Mouse (Mus musculus): ENCODE measurements around the gene Mfap2.

The Mfap2 gene

GRCm38 (mm10) chr4:141010118-141010517 lies at the start of gene Mfap2:
TSS of gene Mfap2 (plus strand) at chr4:141010418.
- no peak for DNase-seq (ENCODE audit: low read depth, low spot score)

DNA sequence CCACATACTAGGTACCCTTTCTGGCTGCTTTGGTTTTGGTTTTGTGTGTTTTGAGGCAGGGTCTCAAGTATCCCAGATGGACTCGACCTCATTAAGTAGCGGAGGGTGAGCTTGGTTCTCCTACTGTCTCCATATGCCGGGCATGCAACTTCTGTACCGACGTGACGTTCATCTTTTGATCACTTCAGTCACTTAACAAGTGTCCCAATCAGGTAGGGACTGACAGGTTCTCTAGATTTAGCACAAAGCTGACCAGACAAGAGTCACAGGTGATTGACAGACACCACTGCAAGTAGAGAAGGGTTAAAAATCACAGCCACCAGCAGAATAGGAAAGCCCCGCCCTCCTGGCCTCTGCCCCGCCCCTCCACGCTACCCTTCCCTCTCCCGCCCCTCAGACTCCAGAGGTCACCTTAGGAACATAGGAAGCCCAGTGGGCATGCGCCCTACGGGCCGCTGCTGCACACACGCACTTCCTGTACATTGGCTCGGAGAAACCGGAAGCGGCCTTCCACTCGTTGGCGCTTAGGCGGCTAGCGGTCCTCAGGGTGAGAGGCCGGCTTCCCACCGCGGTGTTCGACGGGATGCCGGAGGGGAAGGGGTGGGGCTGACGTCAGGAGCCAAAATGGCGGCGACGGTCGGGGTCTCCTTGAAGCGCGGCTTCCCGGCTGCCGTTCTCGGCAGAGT lies 49.3 kb upstream of the Mfap2 start, which contains the start of gene Sdhb:
TSS of gene Sdhb (plus strand) at position 423 of the 686 bp plus-strand sequence.
- peak; percentile 96 for DNase-seq (ENCODE audit: low read depth, low spot score)

GRCm38 (mm10) chr4:140961467-140962206 lies 48.6 kb upstream of the Mfap2 start:
- no peak for DNase-seq (ENCODE audit: low read depth, low spot score)

DNA sequence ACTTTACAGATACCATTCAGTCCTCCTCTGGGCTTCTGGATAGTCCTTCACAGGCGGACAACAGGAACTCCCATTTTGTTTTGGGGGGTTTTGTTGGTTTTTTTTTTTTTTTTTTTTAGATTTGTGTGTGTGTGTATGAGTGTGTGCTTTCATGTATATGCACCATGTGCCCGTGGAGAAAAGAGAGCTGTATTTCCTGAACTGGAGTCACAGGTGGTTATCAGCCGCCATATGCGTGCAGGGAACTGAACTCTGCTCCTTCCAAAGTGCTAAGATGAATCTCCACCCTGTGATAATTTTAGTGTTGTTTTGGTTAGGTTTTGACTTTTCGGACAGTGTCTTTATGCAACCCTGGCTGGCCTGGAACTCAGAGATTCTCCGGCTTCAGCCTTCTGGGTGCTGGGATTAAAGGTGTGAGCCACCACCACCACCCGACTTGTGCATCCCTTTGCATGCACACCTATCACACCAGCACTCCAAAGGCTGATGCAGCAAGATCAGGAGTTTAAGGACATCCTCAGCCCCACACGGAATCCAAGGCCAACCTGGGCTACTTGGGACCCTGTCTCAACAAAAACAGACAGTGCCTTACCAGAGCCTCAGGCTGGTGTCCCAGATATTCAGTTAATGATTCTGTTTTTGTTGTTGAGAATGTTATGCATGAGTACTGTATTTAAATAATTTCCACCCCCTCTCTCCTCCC lies 47.9 kb upstream of the Mfap2 start:
- DNase-seq (ENCODE audit: low read depth, low spot score), result no peak

- no peak for DNase-seq (ENCODE audit: low read depth, low spot score)
Measured at GRCm38 (mm10) chr4:140962950-140963349, 47.3 kb upstream of the Mfap2 start.

- DNase-seq (ENCODE audit: low read depth, low spot score), result no peak
Measured at GRCm38 (mm10) chr4:140963941-140964597, 46.1 kb upstream of the Mfap2 start.

GRCm38 (mm10) chr4:140964620-140965019 lies 45.6 kb upstream of the Mfap2 start:
- DNase-seq (ENCODE audit: low read depth, low spot score), result peak; percentile 66

DNA sequence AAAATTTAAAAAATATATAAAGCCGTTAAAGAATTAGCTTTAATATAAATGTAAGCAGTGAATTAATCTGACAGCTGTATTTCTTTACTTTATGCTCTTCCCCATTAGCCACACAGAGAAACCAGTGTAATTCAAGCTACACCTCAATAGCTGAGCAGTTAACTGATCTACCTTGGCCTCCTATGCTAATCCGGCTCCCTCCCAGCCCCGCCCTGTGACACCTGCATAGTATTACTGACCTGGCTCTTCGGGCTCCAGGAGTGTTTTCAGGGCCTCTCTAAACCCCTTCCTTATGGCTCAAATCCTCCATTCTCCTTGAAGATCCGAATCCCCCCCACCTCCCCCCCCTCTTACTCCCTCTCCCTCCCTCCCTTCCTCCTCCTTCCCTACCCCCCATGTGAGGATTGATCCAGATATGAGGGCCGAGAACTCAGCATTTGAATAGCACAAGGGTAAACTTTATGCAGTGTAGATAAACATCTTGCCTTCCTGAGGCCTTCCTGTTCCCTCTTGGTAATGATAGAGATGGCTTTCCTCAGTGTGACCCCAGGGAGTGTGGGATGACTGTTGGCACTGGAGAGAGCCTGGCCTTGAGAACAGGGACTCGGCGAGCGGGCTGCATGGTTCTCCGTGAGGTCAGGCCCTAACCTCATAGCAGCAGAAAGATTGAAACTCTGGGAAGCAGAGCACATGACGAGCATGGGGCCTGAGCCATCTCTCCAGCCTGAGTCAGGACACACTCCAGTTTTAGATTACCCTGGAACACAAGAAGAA lies 42.6 kb upstream of the Mfap2 start:
- DNase-seq (ENCODE audit: low read depth, low spot score), result no peak

GRCm38 (mm10) chr4:140971691-140972090 lies 38.5 kb upstream of the Mfap2 start:
- no peak for DNase-seq (ENCODE audit: low read depth, low spot score)

DNA sequence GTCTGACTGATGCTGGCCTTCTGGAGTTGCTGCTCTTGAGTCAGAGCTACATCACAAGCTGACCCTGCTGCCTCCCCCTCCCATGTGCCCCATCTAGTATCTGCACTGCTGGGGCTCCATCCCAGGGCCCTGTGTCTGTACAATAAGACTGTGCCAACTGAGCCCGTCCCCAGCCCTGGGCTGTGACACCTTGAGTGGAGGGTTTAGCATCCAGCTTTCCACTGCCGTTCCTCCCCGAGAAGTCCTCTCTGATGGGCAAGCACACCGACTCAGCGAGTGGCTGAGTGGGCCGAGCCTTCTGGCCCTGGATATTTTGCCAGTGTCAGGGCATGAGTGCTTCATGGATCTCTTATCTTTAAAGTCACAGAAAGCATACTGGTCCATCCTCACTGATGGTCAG lies 35.8 kb upstream of the Mfap2 start:
- DNase-seq (ENCODE audit: low read depth, low spot score), result no peak

GRCm38 (mm10) chr4:140975356-140975755 lies 34.9 kb upstream of the Mfap2 start:
- DNase-seq (ENCODE audit: low read depth, low spot score), result no peak

DNA sequence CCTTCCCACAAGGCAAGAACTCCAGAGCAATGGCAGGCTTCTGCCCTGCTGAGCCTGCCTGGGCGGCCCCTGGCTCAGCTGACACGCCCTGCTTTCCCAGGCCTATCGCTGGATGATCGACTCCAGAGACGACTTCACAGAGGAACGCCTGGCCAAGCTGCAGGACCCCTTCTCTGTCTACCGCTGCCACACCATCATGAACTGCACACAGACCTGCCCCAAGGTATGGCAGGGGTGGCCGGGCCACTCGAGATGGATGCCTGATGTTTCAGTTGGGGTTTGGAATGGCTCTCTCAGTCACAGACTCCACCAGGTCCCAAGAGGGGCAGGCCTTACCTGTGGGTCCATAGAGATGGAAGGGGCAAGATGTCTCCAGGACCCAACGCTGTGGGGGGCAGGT lies 32.9 kb upstream of the Mfap2 start:
- no peak for DNase-seq (ENCODE audit: low read depth, low spot score)

DNA sequence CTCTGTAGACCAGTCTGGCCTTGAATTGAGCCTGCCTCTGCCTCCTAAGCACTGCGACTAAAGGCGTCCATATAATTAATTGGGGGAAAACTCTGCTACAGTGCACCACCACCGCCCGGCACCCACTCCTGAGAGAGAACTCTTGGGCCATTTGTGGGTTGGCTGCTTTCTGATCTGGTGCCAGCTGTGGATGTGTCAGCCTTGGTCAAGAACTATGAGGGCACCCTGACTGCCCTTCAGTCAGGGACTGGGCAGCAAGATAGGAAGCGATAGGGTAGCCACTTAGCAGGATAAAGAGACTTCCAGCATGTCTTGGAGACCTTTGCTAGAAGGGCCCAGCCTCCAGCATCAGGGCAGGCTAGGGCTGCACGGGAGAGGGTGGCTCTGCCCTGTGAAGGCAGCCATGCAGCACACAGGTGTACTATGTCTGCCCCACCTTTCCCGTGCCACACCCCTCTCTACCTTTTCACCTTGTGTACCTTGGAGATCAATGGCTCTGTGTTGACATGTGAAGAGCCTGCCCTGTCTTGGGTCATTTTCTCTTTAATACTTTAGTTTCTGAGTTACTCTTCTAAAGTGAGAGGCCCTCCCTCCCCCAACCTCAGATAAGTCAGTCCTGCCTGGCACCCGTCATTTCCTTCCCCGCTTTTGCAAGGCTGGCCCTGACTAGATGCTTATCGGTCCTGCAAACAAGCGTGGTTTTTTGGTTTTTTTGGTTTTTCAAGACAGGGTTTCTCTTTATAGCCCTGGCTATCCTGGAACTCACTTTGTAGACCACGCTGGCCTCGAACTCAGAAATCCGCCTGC lies 32.1 kb upstream of the Mfap2 start:
- no peak for DNase-seq (ENCODE audit: low read depth, low spot score)

DNA sequence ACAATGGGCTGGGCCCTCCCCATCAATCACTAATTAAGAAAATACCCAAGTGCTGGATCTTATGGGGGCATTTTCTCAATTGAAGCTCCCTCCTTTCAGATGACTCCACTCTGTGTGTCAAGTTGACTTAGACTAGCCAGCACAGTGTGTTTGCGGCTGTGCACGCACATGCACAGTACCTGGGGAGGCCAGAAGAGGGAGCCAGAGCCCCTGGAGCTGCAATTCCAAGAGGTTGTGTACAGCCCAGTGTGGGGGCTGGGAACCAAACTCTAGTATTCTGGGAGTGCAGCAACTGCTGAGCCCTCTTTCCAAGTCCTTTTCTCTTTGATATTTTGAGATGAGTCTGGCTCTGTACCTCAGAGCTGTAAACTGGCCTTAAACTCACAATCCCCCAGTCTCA lies 28.6 kb upstream of the Mfap2 start:
- no peak for DNase-seq (ENCODE audit: low read depth, low spot score)

DNA sequence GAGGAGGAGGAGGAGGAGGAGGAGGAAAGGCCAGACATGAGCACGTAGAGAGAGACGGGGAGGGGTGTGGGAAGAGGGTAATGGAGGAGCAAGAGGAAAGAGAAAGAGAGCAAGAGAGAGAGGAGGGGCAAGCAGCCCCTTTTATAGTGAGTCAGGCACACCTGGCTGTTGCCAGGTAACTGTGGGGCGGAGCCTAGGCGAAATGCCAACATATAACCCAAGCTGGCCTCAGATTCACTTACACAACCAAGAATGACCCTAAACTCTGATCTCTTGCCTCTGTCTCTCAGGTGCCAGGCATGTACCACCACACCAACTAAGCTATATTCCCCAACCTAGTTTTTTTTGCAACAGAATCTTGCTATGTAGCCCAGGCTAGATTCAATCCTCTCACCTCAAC lies 27.4 kb upstream of the Mfap2 start:
- no peak for DNase-seq (ENCODE audit: low read depth, low spot score)

DNA sequence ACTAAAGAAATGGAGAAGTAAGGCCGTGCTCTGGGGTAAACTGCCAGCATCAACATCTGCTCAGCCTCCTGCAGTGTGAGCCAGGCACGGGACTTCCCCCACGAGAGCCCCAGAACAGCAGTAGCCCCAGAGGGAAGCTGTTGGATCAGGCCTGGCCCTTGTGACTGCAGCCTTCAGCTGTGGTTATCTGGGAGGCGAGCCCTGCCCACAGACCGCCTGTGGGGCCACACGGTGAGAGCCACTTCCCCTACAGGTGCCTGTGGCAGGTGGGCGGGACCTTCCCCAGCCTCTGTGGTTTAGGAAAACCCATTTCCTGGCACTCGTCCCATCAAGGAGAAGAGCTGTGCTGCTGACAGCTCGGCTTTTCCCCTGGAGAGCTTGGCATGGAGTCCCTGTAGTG lies 26.8 kb upstream of the Mfap2 start:
- DNase-seq (ENCODE audit: low read depth, low spot score), result no peak

GRCm38 (mm10) chr4:140984544-140984943 lies 25.7 kb upstream of the Mfap2 start:
- DNase-seq (ENCODE audit: low read depth, low spot score), result no peak

DNA sequence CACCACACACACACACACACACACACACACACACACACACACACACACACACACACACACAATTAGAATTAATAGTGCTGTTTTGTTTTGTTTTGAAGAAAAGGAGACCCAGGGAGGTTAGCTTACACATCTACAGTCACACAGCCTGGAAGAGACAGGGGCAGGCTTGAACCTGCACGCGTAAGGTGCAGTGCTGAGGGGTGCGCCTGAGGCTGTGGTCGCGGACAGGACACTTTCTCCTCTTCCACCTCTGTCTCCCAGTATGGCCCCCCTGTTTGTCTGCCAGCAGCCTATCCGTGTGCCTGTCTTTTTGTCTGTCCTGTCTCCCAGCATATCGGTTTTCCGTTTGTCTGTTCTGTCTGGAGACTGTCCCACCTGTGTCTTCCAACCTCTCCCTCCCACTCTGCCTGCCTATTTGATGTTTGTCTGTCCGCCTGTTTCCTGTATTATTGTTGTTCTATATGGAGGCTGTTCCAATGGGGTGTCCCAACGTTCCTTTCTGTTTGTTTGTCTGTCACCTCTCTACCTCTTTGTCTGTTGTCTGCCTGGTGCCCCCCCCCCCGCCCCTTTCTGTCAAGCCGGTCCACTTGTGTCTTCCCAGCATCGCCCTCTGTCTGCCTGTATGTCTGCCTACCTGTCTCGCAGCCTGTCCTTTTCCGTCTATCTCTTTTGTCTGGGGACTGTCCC lies 24.1 kb upstream of the Mfap2 start:
- DNase-seq (ENCODE audit: low read depth, low spot score), result no peak

DNA sequence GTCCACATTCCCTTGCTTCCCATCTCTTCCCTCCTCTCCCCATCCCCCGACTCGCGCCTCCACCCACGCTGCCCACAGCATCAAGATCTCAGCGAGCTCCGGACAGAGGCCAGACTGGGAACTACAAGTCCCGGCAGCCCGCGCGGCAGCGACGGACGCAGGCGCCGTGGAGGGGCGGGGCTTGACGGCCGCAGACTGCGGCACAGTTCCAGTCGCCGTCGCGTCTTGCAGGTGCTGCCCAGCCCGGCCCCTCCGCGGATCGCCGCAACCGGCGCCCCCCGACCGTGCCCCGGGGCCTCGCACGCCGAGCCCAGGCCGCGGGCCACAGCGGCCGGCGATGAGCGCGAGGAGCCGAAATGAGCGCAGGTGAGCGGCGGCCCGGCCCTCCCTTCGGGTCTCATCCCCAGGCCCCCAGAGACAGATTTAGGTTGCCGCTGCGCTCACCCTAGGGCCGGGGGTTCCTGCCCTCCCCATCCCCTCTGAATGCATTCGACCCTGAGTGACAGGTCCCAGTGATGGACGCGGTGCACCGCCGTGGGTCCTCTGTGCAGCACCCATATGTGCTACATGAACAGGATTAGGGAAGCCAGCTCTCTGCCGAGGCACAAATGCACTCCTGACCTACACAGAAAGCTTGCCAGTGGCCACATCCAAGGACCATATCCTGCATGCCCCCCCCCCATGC lies 23.4 kb upstream of the Mfap2 start, which contains the start of gene Atp13a2:
TSS of gene Atp13a2 (plus strand) at position 163 of the 685 bp plus-strand sequence.
- peak; percentile 75 for DNase-seq (ENCODE audit: low read depth, low spot score)

Measured in embryo, embryonic 11.5 days (tissue).